Mouse (Mus musculus): ENCODE data around the gene Gtf2a2.

Gtf2a2 gene

DNA sequence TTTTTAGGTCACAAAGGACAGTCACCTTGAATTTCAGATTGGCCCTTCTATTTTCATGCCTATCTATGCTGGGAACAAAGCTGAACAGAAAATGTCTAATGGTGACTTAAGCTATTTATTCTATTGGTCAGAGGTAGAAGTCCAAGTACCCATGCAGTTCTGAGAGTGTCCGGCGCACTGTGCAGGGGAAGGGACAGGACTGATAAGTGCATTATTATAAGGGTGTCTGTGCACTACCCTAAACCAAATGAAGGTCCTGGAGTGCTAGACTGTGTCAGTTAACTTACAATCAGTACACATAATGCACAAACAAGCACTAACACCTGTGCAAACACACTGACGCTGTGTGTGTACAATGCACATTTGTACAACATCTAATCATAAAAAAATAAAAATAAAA lies 55.1 kb downstream of the Gtf2a2 start:
- no peak for DNase-seq

GRCm38 (mm10) chr9:70069961-70070435 lies 57.6 kb downstream of the Gtf2a2 start:
- DNase-seq: peak; percentile 98

- DNase-seq: peak; percentile 94
Measured at GRCm38 (mm10) chr9:70072387-70072786, 60.0 kb downstream of the Gtf2a2 start.

Measured in heart, adult 11 months (tissue).